Mouse (Mus musculus) embryonic stem cell, embryonic (primary cell): ENCODE data around the gene Cemip.

Source experiments
- CTCF ChIA-PET, 4 experiments: fragments of 300-600 bp in 2 of 4; fragments of 350-600 bp in 2 of 4; sonication (Branson Sonifier 250); formaldehyde crosslinking; loops; one replicate each; lab custom pipeline; 2022; ENCODE audit warnings: inconsistent platforms in 2 of 4; lab: Charles Lee
- POLR2A ChIA-PET, 4 experiments: fragments of 300-600 bp in 2 of 4; fragments of 350-600 bp in 2 of 4; sonication (Branson Sonifier 250); formaldehyde crosslinking; loops; one replicate each; lab custom pipeline; 2022; ENCODE audit warnings: antibody characterized with exemption in 4 of 4, inconsistent platforms in 1 of 4; lab: Charles Lee

Cemip gene

GRCm38 (mm10) chr7:84018291-84019266, 67.7 kb downstream of the Cemip start:
- CTCF ChIA-PET = interaction anchor here in 2 of 4 experiments (0.5 to 0.6 kb wide), 2 partner anchors 325 to 343 kb away, joined by 3 to 4 read pairs; no protein-coding TSS in a partner anchor
- POLR2A ChIA-PET = interaction anchor here in 1 of 4 experiments (0.9 to 1.9 kb wide), 3 partner anchors 9 to 53 kb away, joined by 3 to 4 read pairs (median 3); no protein-coding TSS in a partner anchor

- ChIA-PET CTCF (interaction anchor here in 1 of 4 experiments (0.6 kb wide), 1 partner anchor 49 kb away, joined by 3 read pairs; no protein-coding TSS in a partner anchor), POLR2A (interaction anchor here in 1 of 4 experiments (1.1 to 1.5 kb wide), 2 partner anchors 12 to 53 kb away, joined by 3 to 6 read pairs; no protein-coding TSS in a partner anchor)
These were observed 71.3 kb downstream of the Cemip start for GRCm38 (mm10) chr7:84015050-84015449.

- CTCF ChIA-PET = no interaction called here
- POLR2A ChIA-PET = interaction anchor here in 1 of 4 experiments (1.2 kb wide), 2 partner anchors 16 to 27 kb away, joined by 3 read pairs; no protein-coding TSS in a partner anchor
These were observed 72.6 kb downstream of the Cemip start for GRCm38 (mm10) chr7:84013656-84014055.

- POLR2A ChIA-PET = no interaction called here
- CTCF ChIA-PET = no interaction called here
These were observed 81.9 kb downstream of the Cemip start for GRCm38 (mm10) chr7:84004357-84004756.

- ChIA-PET POLR2A (interaction anchor here in 2 of 4 experiments (1.2 to 1.9 kb wide), 4 partner anchors 12 to 117 kb away, joined by 4 to 8 read pairs (median 4); partner anchors contain the start of genes Mesd (in 1 of the 2) and Tlnrd1 (in 1 of the 2)), CTCF (interaction anchor here in 3 of 4 experiments (0.5 to 1.2 kb wide), 3 partner anchors 59 to 567 kb away, joined by 3 to 5 read pairs (median 4); no protein-coding TSS in a partner anchor)
These were observed 84.8 kb downstream of the Cemip start for GRCm38 (mm10) chr7:84001516-84001915.

GRCm38 (mm10) chr7:84000671-84001070, 85.6 kb downstream of the Cemip start:
- ChIA-PET POLR2A (interaction anchor here in 2 of 4 experiments (1.2 to 1.5 kb wide), 3 partner anchors 11 to 116 kb away, joined by 4 to 5 read pairs (median 4); partner anchors contain the start of genes Mesd (in 1 of the 2) and Tlnrd1 (in 1 of the 2)), CTCF (interaction anchor here in 1 of 4 experiments (1.2 kb wide), 1 partner anchor 272 kb away, joined by 3 read pairs; no protein-coding TSS in a partner anchor)

GRCm38 (mm10) chr7:83999647-84000046, 86.7 kb downstream of the Cemip start:
- ChIA-PET CTCF (no interaction called here), POLR2A (no interaction called here)

- ChIA-PET POLR2A (interaction anchor here in 2 of 4 experiments (0.8 to 1.4 kb wide), 3 partner anchors 12 to 110 kb away, joined by 3 to 6 read pairs (median 4); partner anchors contain the start of gene Mesd (in 1 of the 2)), CTCF (interaction anchor here in 1 of 4 experiments (0.6 kb wide), 1 partner anchor 92 kb away, joined by 3 read pairs; no protein-coding TSS in a partner anchor)
These were observed 92.0 kb downstream of the Cemip start for GRCm38 (mm10) chr7:83994348-83994747.

- CTCF ChIA-PET = no interaction called here
- POLR2A ChIA-PET = interaction anchor here in 2 of 4 experiments (0.6 to 1.6 kb wide), 5 partner anchors 8 to 97 kb away, joined by 3 to 5 read pairs (median 3); partner anchors contain the start of gene Cemip (in 1 of the 2)
These were observed 97.0 kb downstream of the Cemip start for GRCm38 (mm10) chr7:83989294-83989693.

GRCm38 (mm10) chr7:83985751-83986150, 100.6 kb downstream of the Cemip start:
- CTCF ChIA-PET = no interaction called here
- POLR2A ChIA-PET = interaction anchor here in 1 of 4 experiments (1.1 kb wide), 1 partner anchor 27 kb away, joined by 3 read pairs; no protein-coding TSS in a partner anchor

- ChIA-PET CTCF (no interaction called here), POLR2A (interaction anchor here in 3 of 4 experiments (0.7 to 1.7 kb wide), 5 partner anchors 8 to 351 kb away, joined by 3 to 4 read pairs (median 4); partner anchors contain the start of gene Stard5 (in 1 of the 3))
These were observed 103.7 kb downstream of the Cemip start for GRCm38 (mm10) chr7:83982566-83982965.

- ChIA-PET CTCF (interaction anchor here in 1 of 4 experiments (1.6 kb wide), 1 partner anchor 65 kb away, joined by 3 read pairs; no protein-coding TSS in a partner anchor), POLR2A (no interaction called here)
These were observed 107.3 kb downstream of the Cemip start for GRCm38 (mm10) chr7:83978945-83979536.

- CTCF ChIA-PET = no interaction called here
These were observed 107.9 kb downstream of the Cemip start for GRCm38 (mm10) chr7:83978410-83978809.

GRCm38 (mm10) chr7:83976413-83976958, 109.8 kb downstream of the Cemip start:
- POLR2A ChIA-PET = no interaction called here
- CTCF ChIA-PET = no interaction called here

More at GRCm38 (mm10) chr7:83978410-83978809, 107.9 kb downstream of the Cemip start:
- POLR2A ChIA-PET = no interaction called here

- POLR2A ChIA-PET = interaction anchor here in 1 of 4 experiments (0.6 kb wide), 1 partner anchor 28 kb away, joined by 14 read pairs; no protein-coding TSS in a partner anchor
These were observed 111.0 kb downstream of the Cemip start for GRCm38 (mm10) chr7:83975283-83975682.

GRCm38 (mm10) chr7:83972485-83972884, 113.8 kb downstream of the Cemip start:
- CTCF ChIA-PET = no interaction called here
- POLR2A ChIA-PET = interaction anchor here in 1 of 4 experiments (0.6 kb wide), 1 partner anchor 23 kb away, joined by 4 read pairs; no protein-coding TSS in a partner anchor

More at GRCm38 (mm10) chr7:83975283-83975682, 111.0 kb downstream of the Cemip start:
- CTCF ChIA-PET = no interaction called here

GRCm38 (mm10) chr7:83966047-83966818, 120.1 kb downstream of the Cemip start:
- CTCF ChIA-PET = interaction anchor here in 2 of 4 experiments (0.5 to 0.8 kb wide), 4 partner anchors 49 to 306 kb away, joined by 3 to 4 read pairs (median 3); partner anchors contain the start of gene Cemip (in 1 of the 2)
- POLR2A ChIA-PET = interaction anchor here in 1 of 4 experiments (1.1 kb wide), 1 partner anchor 52 kb away, joined by 3 read pairs; no protein-coding TSS in a partner anchor
